Mouse (Mus musculus): ENCODE results near the gene Cdc42bpb.

The Cdc42bpb gene

DNA sequence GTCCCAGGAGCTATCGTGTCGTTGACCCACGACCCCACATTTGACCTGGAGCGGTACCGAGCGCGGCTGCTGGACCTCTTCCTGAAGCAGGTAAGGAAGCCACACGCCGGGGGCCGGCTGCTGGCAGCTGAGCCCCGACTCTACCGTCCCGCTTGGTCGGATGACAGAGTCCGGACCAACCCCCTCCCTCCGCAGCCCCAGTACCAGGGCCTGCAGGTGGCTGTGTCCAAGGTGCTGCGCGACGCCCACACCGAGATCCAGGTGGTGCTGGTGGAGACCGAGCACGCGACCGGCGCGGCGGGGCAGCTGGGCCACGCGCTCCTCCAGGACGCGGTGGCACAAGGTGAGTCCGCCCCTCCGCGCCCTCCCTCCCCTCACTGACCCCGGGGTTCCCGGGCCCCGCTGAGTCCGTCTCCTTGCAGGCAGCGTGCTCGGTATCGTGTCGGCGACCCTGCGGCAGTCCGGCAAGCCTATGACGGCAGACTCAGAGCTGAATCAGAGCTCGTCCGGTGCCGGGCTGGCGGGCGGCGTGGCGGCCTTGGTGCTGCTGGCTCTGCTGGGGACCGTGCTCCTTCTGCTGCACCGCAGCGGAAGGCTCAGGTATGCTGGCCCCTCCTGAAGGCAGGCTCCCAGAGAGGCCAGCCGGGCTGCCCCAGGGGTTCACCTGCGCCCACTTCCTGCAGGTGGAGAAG, 102.2 kb downstream of the Cdc42bpb start:
- DNase-seq: no peak

DNA sequence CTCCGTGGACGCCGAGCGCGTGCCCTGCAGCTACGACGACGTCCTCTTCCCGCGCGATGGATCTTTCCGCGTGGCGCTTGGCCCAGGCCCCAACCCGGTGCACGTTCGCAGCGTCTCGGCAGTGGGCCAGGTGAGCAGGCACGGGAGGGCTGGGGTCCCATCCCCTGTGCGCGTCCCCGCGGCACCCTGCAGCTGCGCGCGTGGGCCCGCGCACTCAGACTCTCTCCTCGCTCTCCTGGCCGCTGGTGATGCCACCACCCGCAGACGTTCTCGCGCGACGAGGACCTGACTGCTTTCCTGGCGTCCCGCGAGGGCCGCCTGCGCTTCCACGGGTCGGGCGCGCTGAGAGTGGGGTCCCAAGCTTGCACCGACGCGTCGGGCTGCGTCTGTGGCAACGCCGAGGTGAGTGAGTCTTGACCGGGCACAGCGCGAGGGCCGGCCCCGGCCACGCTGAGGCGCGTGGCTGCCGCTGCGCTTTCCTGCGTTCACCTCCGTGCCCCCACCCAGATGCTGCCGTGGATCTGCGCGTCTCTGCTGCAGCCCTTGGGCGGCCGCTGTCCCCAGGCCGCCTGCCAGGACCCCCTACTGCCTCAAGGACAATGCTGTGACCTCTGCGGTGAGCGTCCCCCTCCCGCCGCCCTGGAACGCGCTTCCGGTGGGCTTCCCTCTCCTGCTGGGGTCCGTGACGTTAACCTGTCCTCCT, 102.9 kb downstream of the Cdc42bpb start:
- no peak for DNase-seq

- DNase-seq: no peak
Measured at GRCm38 (mm10) chr12:111274006-111274405, 103.5 kb downstream of the Cdc42bpb start.

- peak; percentile 53 to 62 for DNase-seq
Measured at GRCm38 (mm10) chr12:111272420-111272819, 105.1 kb downstream of the Cdc42bpb start.

- no peak for DNase-seq
Measured at GRCm38 (mm10) chr12:111271966-111272365, 105.6 kb downstream of the Cdc42bpb start.

DNA sequence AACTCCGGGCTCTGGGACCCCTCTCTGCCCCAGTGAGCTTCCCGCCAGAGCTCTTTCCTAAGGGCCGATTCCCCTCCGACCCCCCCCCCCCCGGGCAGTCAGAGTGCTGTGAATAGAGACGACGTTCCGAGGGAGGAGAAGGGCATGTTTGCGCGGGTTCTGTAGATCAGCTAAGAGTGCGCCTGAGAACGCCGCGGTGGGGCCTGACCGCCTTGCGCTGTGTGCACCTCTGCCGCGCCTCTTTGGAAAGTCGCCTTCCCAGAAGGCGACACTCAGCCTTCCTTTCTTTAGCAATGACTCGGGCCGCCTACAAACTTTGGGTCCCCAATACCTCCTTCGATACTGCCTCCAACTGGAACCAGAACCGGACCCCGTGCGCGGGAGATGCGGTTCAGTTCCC, 106.1 kb downstream of the Cdc42bpb start:
- no peak for DNase-seq

GRCm38 (mm10) chr12:111270629-111271277, 106.8 kb downstream of the Cdc42bpb start, which contains the start of gene Amn:
TSS of gene Amn (plus strand) at chr12:111271095.
- DNase-seq: no peak

DNA sequence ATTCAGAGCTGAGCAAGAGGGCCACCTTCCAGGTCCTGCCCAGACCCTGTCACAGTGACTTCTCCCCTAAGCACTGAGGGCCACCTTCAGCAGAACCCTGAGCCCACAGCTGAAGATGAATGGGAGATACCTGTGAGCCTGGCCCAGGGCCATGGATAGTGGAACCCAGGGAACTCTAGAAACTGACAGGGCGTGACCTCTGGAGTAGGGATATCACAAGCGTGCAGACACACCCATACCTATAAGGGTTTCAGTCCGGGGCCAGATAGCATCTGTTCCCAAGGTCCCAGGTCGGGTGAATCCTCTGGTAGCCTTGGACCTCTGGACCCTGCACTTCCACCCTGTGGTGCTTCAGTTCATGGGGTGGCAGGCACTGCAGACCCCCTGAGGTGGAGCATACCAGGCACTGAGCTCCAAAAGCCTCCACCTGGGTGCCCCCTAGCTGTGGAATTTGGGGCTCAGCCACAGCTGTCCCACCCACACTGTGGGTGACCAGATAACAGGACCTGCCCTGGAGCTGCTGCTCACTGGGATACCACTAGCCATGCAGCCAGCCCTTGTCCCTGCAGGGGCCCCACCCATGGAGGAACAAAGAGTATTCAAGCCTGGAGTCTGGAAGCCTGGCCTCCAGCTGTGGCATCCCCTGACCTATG, 109.7 kb downstream of the Cdc42bpb start:
- no peak for DNase-seq

DNA sequence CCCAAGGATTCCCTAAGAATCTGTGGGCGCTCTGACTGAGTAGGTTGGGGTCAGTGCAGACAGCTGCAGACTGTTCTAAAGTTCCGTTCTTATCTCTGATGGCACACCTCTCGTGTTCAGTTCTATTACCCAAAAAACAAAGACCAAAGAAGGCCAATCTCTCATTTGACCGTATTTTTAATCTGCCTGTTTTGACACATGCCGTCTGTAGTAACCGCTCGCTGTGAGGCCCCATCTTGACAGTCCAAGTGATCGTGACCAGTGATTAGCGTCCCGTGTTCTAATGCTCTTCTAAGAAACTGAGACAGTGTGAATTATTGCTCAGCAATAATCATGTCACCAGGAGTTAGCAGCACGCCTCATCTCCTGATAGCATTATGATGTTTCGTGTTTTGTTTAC, 110.9 kb downstream of the Cdc42bpb start:
- no peak for DNase-seq

- no peak for DNase-seq
Measured at GRCm38 (mm10) chr12:111265212-111265611, 112.3 kb downstream of the Cdc42bpb start.

GRCm38 (mm10) chr12:111263650-111264049, 113.9 kb downstream of the Cdc42bpb start:
- DNase-seq: no peak

DNA sequence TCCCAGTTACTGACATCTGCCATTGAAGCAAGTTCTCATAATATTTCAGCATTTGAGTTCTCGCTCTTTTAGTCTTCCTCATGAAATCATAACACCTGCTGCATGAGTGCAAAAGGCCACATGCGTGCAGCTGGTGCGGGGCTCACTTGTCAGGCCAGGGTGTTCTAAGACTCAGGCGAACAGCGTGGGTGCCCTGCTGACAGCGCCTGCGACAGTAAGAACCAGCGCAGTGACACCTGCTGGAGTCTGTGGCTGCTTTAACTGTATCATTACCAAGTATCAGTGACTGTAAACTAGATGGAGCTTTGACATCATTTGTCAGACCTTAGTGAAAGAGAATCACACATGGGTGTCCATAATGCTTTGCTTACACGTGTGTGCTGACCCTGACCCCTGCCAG, 126.3 kb downstream of the Cdc42bpb start:
- DNase-seq: no peak

GRCm38 (mm10) chr12:111250116-111250515, 127.4 kb downstream of the Cdc42bpb start:
- no peak for DNase-seq

DNA sequence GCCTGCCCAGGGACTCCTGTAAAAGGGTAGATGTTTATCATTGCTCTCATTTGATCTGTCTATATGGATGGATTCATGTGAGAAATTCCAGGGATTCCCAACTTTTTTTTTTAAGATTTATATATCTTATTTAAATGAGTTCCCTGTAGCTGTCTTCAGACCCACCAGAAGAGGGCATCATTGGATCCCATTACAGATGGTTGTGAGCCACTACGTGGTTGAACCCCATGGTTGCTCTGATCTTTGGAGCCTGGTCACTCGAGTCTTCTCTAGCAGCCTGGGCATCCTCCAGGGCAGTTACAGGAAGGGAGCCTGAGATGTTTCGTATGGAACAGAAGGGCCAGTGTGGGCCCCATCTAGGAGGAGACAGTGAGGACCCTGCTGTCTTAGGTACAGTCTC, 128.4 kb downstream of the Cdc42bpb start:
- no peak for DNase-seq

DNA sequence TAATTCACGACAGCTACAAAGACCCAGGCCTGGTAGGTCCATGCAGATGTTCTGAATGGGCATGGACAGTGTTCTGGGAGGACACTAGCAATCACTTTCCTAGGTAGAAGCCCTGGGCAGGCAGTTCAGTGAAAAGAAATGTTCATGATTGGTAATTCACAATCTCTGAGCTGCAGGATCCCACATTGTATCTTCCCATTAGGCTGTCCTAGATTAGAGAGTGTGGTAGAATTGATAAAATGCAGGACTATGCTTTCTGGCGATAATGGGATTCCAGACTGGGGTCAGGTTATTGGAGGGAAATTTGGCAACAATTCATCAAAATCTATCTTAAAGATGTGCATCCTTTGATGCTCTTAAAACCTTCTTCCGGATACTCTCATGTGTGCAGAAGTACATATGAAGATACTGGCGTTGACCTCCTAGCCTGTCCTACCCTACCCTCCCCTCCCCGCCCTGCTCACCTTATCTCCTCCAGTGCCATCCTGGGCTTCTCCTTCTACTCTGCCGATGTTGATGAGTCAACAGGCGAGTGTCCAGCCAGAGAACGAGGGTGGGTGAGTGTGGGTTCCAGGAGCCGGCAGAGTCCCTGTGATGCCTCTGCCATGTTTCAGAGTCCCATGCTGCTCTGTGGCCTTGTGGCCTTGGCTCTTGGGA, 130.6 kb downstream of the Cdc42bpb start:
- DNase-seq: no peak

DNA sequence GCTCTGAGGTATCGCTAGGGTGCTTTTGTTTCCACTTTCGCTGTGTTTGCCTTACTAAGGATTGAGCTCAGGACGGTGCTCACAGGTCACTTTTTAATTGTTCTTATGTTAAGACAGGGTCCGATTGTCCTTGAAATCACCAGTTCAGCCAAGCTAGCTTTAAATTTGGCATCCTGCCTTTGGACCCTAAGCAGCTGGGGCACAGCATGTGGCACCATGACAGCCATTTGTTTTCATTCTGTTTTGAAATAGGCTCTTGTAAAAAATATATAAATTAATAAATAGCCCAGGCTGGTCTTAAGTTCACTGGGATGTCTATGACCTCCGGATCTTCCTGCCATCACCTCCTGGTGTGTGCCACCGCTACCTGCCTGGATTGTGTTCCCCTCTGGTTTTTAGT, 132.4 kb downstream of the Cdc42bpb start:
- DNase-seq: no peak

DNA sequence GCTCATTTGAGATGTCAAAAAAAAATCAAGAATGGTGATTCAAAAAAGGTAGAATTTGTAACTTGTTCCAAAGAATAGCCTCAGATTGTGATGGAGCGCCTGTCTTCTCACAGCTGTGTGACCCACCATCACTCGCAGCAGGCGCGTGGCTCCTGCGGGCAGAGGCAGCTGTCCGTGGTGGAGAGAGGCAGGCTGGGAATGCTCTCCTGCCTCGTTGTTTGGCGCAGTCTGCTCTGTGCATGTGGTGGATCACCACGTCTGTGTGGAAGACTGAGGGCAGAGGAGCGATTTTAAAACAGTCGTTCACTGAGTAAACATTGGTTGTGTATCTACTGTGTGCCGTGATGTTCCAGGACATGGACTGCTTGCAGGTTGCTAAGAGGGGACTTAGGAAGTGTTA, 133.8 kb downstream of the Cdc42bpb start:
- no peak for DNase-seq

Data from thymus, postnatal 36 days (tissue).